Mouse (Mus musculus): ENCODE results near the gene Hspb2.
A peak's percentile ranks its signal among the peaks of the same experiment; 100 is the strongest.

Hspb2 gene

DNA sequence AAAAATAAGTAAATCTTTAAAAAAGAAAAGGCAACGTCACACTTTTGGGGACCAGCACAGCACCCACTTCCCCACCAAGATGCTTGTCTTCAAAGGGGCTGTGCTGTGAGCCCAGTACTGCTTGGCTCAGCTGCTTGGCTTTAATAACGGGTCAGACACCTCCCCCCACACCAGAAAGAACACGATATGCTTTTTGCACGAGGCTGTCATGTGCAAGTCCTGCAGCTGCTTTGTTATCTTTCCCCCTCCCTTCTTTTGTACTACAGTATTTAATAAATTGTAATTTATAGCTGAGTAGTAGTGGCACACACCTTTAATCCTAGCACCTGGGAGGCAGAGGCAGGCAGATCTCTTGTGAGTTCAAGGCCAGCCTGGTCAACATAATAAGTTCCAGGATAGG lies 33.3 kb downstream of the Hspb2 start:
- DNase-seq (ENCODE audit: inconsistent age in 2 of 2, low spot score in 1 of 2): no peak

DNA sequence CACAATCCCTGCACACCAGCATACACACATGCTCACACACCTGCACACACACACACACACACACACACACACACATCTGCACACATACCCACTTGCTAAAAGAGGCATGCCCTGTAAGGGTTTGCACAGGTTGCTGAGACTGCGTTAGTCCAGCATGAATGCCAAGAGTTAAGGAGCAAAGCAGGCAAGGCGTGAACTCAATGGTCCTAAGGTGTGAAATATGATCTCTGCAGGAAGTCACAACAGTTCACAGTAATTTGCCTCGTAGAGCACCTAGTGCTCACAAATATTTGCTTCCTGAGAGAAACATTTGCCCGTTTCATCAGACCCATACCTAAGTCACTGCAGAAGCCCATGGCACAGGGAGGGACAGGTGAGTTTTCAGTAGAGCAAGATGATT lies 38.0 kb downstream of the Hspb2 start:
- no peak for DNase-seq (ENCODE audit: inconsistent age in 2 of 2, low spot score in 1 of 2)

- DNase-seq (ENCODE audit: inconsistent age in 2 of 2, low spot score in 1 of 2): no peak
Measured at GRCm38 (mm10) chr9:50711337-50711736, 40.8 kb downstream of the Hspb2 start.

- peak; percentile 42 to 74 for DNase-seq (ENCODE audit: inconsistent age in 2 of 2, low spot score in 1 of 2)
Measured at GRCm38 (mm10) chr9:50709108-50709507, 43.0 kb downstream of the Hspb2 start.

GRCm38 (mm10) chr9:50704907-50705306 lies 47.2 kb downstream of the Hspb2 start:
- no peak for DNase-seq (ENCODE audit: inconsistent age in 2 of 2, low spot score in 1 of 2)

All from adrenal gland, adult (tissue).